ENCODE assay signal across 15 mouse cellular contexts in the genomic region with DNA sequence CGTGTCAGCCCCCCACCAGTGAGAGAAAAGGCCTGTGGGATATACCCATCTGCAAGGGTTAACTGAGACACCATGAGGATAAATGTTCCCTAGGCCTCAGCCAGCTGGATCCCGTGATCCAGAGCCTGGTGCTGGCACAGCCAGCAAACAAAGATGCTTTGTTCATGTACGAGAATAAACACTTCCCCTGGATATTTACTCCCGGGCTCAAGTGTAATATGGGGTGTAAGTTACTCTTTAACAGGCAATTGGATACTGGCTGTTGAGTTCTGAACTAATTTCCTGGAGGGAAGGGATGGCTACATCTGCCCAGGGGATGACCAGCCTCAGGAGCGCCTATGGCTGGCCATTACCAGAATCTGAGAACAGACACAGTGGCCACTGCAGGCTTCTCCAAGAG. TPM values are rescaled to one million over a fixed set of nuclear protein-coding genes. Genes with fewer than 3 reads are reported as not detected.
DNase-seq lines count a peak whose midpoint lies in the region; ATAC-seq and TF ChIP-seq lines count a peak whose summit lies in the region.
"Had no signal": no experiment of that assay in that cellular context is flagged by ENCODE, and none has a peak within 500 bp of the region (broad histone marks: within the 10 kb centered on the region; RNA-seq: fewer than 3 reads in every experiment).

No protein-coding gene starts in this region.

- peak in 1 of 2 experiments; percentile 32 for DNase-seq in layer of hippocampus, adult 2 months (ENCODE audit: low spot score in 2 of 2)
- DNase-seq in layer of hippocampus, adult 9-10 months (ENCODE audit: low spot score): no peak
- DNase-seq in brain, adult 2 months (ENCODE audit: low read depth, low spot score): peak; percentile 83
- peak; percentile 51 for DNase-seq in lung, postnatal 0 days (ENCODE audit: low spot score)
- no peak for DNase-seq in right cerebral cortex, adult 2 months (ENCODE audit: low spot score in 2 of 2)
- DNase-seq in cerebellum, postnatal 25 days: no peak
- DNase-seq: adrenal gland, postnatal 10 days; forebrain, postnatal 0 days; liver, embryonic 13.5 days; right cerebral cortex, postnatal 4 days had no signal

- no peak for TF ChIP-seq CTCF in layer of hippocampus, adult 2 months (conservative IDR thresholded peaks at IDR 0.05)
- no peak for TF ChIP-seq CTCF in cortical plate, adult 2 months (IDR thresholded peaks at IDR 0.05; ENCODE audit: extremely low read depth, insufficient read depth, low read length)
- TF ChIP-seq CTCF in lung, postnatal 0 days (IDR thresholded peaks at IDR 0.05): no peak

- no peak overlapping the region for H3K4me2 ChIP-seq in lung, postnatal 0 days (replicated peaks; ENCODE audit: low read depth, low read length)
- H3K4me2 ChIP-seq: hindbrain, embryonic 14.5 days; liver, embryonic 13.5 days had no signal

- TF ChIP-seq EP300 in lung, postnatal 0 days (IDR thresholded peaks at IDR 0.05): no peak

- peak overlapping the region; percentile 83 for H3K27ac ChIP-seq in layer of hippocampus, adult 2 months
- H3K27ac ChIP-seq in cortical plate, adult 2 months (ENCODE audit: insufficient read depth, low read length): peak overlapping the region; percentile 72
- no peak overlapping the region for H3K27ac ChIP-seq in lung, postnatal 0 days (ENCODE audit: low read length)
- H3K27ac ChIP-seq: hindbrain, embryonic 14.5 days; liver, embryonic 13.5 days had no signal

- no peaks in the 10 kb centered on the region for H3K9me3 ChIP-seq in lung, postnatal 0 days (ENCODE audit: low read length)
- H3K9me3 ChIP-seq: liver, embryonic 13.5 days; midbrain, embryonic 10.5 days had no signal

- H3K36me3 ChIP-seq in lung, postnatal 0 days (ENCODE audit: insufficient read depth, low read length): no peaks in the 10 kb centered on the region
- H3K36me3 ChIP-seq: liver, embryonic 13.5 days; midbrain, embryonic 10.5 days had no signal

- H3K4me1 ChIP-seq in cortical plate, adult 2 months (ENCODE audit: control insufficient read depth, insufficient read depth, low read length): 0 out of 2 replicates have a peak, but pooled peaks cover 1% of the 10 kb centered on the region
- H3K4me1 ChIP-seq in lung, postnatal 0 days (ENCODE audit: insufficient read depth, low read depth, low read length): no peaks in the 10 kb centered on the region

- H3K27me3 ChIP-seq in lung, postnatal 0 days (replicated peaks; ENCODE audit: insufficient read depth, low read length): no peaks in the 10 kb centered on the region
- H3K27me3 ChIP-seq: liver, embryonic 13.5 days had no signal

- H3K4me3 ChIP-seq in layer of hippocampus, adult 2 months: no peak overlapping the region
- no peak overlapping the region for H3K4me3 ChIP-seq in cortical plate, adult 2 months (ENCODE audit: insufficient read depth, low read length)
- no peak overlapping the region for H3K4me3 ChIP-seq in lung, postnatal 0 days (ENCODE audit: low read depth, low read length)
- H3K4me3 ChIP-seq: liver, embryonic 13.5 days; midbrain, embryonic 10.5 days had no signal

- peak; percentile 29; the same call in 1 of the 2 replicates for ATAC-seq in lung, postnatal 0 days
- ATAC-seq: forebrain, postnatal 0 days had no signal

- WGBS in lung, postnatal 0 days: 21% methylated on average over 5 of the region's 5 CpGs

- TF ChIP-seq POLR2A in cortical plate, adult 2 months (IDR thresholded peaks at IDR 0.05; ENCODE audit: extremely low read depth, insufficient read depth, low read length): no peak

- no peak overlapping the region for H3K9ac ChIP-seq in lung, postnatal 0 days (replicated peaks; ENCODE audit: low read depth)
- H3K9ac ChIP-seq: forebrain, postnatal 0 days; hindbrain, embryonic 14.5 days; liver, embryonic 13.5 days had no signal

RNA-seq across cellular contexts. Expression of gene Atp5mpl, which starts 15.1 kb away (rescaled TPM):
- 100 to 1,000 TPM; 331 to 353 TPM for total RNA-seq in layer of hippocampus, adult 2 months (2021)
- 300 and 310 TPM in 2 replicates for polyA plus RNA-seq in cortical plate, adult 2 months (2012; rRNA removed)
- 400 and 463 TPM in 2 replicates for polyA plus RNA-seq in lung, postnatal 0 days (2015; fragmentation: Nextera tagmentation; extraction: Ambion mirVana)

RNA-seq across cellular contexts. Expression of gene Tdrd9, which starts 19.7 kb away (rescaled TPM):
- under 1 TPM in 1 of 2 experiments, not detected in 1; 0.44 TPM for total RNA-seq in layer of hippocampus, adult 2 months (2021)
- 0.23 and 0.25 TPM in 2 replicates for polyA plus RNA-seq in cortical plate, adult 2 months (2012; rRNA removed)
- 0.02 and 0.05 TPM in 2 replicates for polyA plus RNA-seq in lung, postnatal 0 days (2015; fragmentation: Nextera tagmentation; extraction: Ambion mirVana)

RNA-seq across cellular contexts. Expression of gene Rd3l, which starts 29.4 kb away (rescaled TPM):
- total RNA-seq in layer of hippocampus, adult 2 months (2021): not detected
- 0.46 TPM in 1 of 2 replicates, not detected in the other for polyA plus RNA-seq in cortical plate, adult 2 months (2012; rRNA removed)
- not detected in 2 replicates for polyA plus RNA-seq in lung, postnatal 0 days (2015; fragmentation: Nextera tagmentation; extraction: Ambion mirVana)
- total RNA-seq: adrenal gland, postnatal 10 days; common myeloid progenitor, adult 5-6 weeks; gastrocnemius, postnatal 4 days had no signal
- polyA plus RNA-seq: hindbrain, embryonic 14.5 days; liver, embryonic 13.5 days; midbrain, embryonic 10.5 days had no signal

RNA-seq across cellular contexts. Expression of gene Ppp1r13b, which starts 43.8 kb away (rescaled TPM):
- total RNA-seq in layer of hippocampus, adult 2 months (2021): 100 to 1,000 TPM; 101 to 106 TPM
- 32.1 and 34.1 TPM in 2 replicates for polyA plus RNA-seq in cortical plate, adult 2 months (2012; rRNA removed)
- polyA plus RNA-seq in lung, postnatal 0 days (2015; fragmentation: Nextera tagmentation; extraction: Ambion mirVana): 21.8 and 22.7 TPM in 2 replicates

Comparison
In these comparisons a context has a peak if more than half of its experiments do, and no peak if none do; other contexts are left out.
1. DNase-seq: peak in brain, adult 2 months (single experiment) and lung, postnatal 0 days (single experiment); none in layer of hippocampus, adult 9-10 months (single experiment), right cerebral cortex, adult 2 months (0 of 2) and cerebellum, postnatal 25 days (0 of 2).